Comparison of ENCODE assay signal across 21 mouse cellular contexts in the genomic region with DNA sequence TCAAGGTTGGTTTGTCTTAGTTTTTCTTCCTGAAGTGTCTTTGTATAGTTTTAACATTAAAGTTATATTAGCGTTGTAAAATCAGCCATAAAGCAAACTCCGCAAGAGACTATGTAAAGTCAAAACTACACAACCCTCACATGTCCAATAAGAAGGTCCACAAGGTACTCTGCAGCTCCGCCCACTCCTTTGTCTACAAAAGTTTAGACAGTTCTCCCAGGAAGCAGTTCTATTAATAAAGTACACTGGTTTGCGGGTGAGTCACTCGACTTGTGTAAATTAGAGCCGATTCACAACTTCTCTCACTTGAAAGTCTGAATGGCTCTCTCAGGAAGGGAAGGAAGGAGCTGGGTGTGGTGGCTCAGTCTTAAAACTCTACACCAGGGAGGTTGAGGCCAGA. TPM values are rescaled to one million over a fixed set of nuclear protein-coding genes. Genes with fewer than 3 reads are reported as not detected.
DNase-seq lines count a peak whose midpoint lies in the region; ATAC-seq and TF ChIP-seq lines count a peak whose summit lies in the region.
"Had no signal": no experiment of that assay in that cellular context is flagged by ENCODE, and none has a peak within 500 bp of the region (broad histone marks: within the 10 kb centered on the region; RNA-seq: fewer than 3 reads in every experiment).

No protein-coding gene starts in this region.

- no peak overlapping the region for H3K9ac ChIP-seq in midbrain, embryonic 11.5 days (ENCODE audit: low read length)
- H3K9ac ChIP-seq in midbrain, postnatal 0 days (replicated peaks; ENCODE audit: low read length, poor library complexity, severe bottlenecking) = no peak overlapping the region
- H3K9ac ChIP-seq in intestine, postnatal 0 days (ENCODE audit: low read depth, low read length) = no peak overlapping the region
- H3K9ac ChIP-seq: kidney, embryonic 15.5 days had no signal

- H3K4me2 ChIP-seq in midbrain, embryonic 11.5 days = no peak overlapping the region
- no peak overlapping the region for H3K4me2 ChIP-seq in midbrain, postnatal 0 days (ENCODE audit: low read depth, low read length, poor library complexity, severe bottlenecking)
- no peak overlapping the region; the same call in 1 of the 2 replicates for H3K4me2 ChIP-seq in intestine, postnatal 0 days (replicated peaks; ENCODE audit: low read depth)
- H3K4me2 ChIP-seq: kidney, embryonic 15.5 days had no signal

- no peaks in the 10 kb centered on the region for H3K9me3 ChIP-seq in midbrain, embryonic 11.5 days (ENCODE audit: control insufficient read depth, low read length)
- no peaks in the 10 kb centered on the region for H3K9me3 ChIP-seq in midbrain, postnatal 0 days (ENCODE audit: low read length)
- no peaks in the 10 kb centered on the region for H3K9me3 ChIP-seq in intestine, postnatal 0 days (ENCODE audit: control insufficient read depth)
- H3K9me3 ChIP-seq: kidney, embryonic 15.5 days; midbrain, embryonic 10.5 days had no signal

- H3K27me3 ChIP-seq in midbrain, embryonic 11.5 days (ENCODE audit: control insufficient read depth, insufficient read depth, low read length) = no peaks in the 10 kb centered on the region
- H3K27me3 ChIP-seq in midbrain, postnatal 0 days (ENCODE audit: insufficient read depth, low read length) = no peaks in the 10 kb centered on the region
- no peaks in the 10 kb centered on the region for H3K27me3 ChIP-seq in intestine, postnatal 0 days (replicated peaks; ENCODE audit: control insufficient read depth, insufficient read depth, low read length)
- H3K27me3 ChIP-seq: kidney, embryonic 15.5 days had no signal

- DNase-seq in midbrain, embryonic 11.5 days (ENCODE audit: low spot score, missing footprints) = peak; percentile 54
- no peak for DNase-seq in midbrain, postnatal 0 days (ENCODE audit: low spot score)
- peak; percentile 36 for DNase-seq in lung, postnatal 14 days
- DNase-seq in gastrocnemius, postnatal 4 days (ENCODE audit: low spot score in 2 of 2) = no peak
- DNase-seq: adrenal gland, postnatal 10 days; cerebellum, adult 9-11 months; gastrocnemius, adult 2 months; heart, adult 2 months; heart, postnatal 10 days; thymus, postnatal 14 days had no signal

- no peak for ATAC-seq in midbrain, embryonic 11.5 days (ENCODE audit: low FRiP score)
- no peak for ATAC-seq in midbrain, postnatal 0 days (ENCODE audit: low FRiP score)
- ATAC-seq in intestine, postnatal 0 days = peak; percentile 86
- ATAC-seq in cerebellum, adult (ENCODE audit: insufficient number of reproducible peaks, low FRiP score, low TSS enrichment) = no peak
- no peak for ATAC-seq in activated CD4-positive, CD25-positive, alpha-beta regulatory T cell, adult 4 months
- ATAC-seq: forebrain, embryonic 14.5 days; hindbrain, postnatal 0 days had no signal

- H3K4me3 ChIP-seq in midbrain, embryonic 11.5 days (ENCODE audit: low read depth, low read length) = no peak overlapping the region
- no peak overlapping the region for H3K4me3 ChIP-seq in midbrain, postnatal 0 days (ENCODE audit: low read depth, low read length)
- no peak overlapping the region for H3K4me3 ChIP-seq in intestine, postnatal 0 days (ENCODE audit: low read depth, low read length)
- H3K4me3 ChIP-seq: gastrocnemius, adult 2 months; heart, adult 2 months; kidney, embryonic 15.5 days; midbrain, embryonic 10.5 days; myocyte had no signal

- TF ChIP-seq CTCF in midbrain, postnatal 0 days (IDR thresholded peaks at IDR 0.05) = no peak
- TF ChIP-seq CTCF in intestine, postnatal 0 days (IDR thresholded peaks at IDR 0.05; ENCODE audit: low read depth) = no peak

- WGBS in midbrain, embryonic 11.5 days = 87% methylated on average over 6 of the region's 6 CpGs
- 75% methylated on average over 6 of the region's 6 CpGs for WGBS in midbrain, postnatal 0 days
- WGBS in intestine, postnatal 0 days = 32% methylated on average over 6 of the region's 6 CpGs

- no peak overlapping the region for H3K27ac ChIP-seq in midbrain, embryonic 11.5 days (ENCODE audit: low read depth, low read length)
- H3K27ac ChIP-seq in midbrain, postnatal 0 days (ENCODE audit: low read depth, low read length) = no peak overlapping the region
- H3K27ac ChIP-seq in intestine, postnatal 0 days (ENCODE audit: low read depth, low read length) = no peak overlapping the region
- H3K27ac ChIP-seq: gastrocnemius, adult 2 months; heart, adult 2 months; hindbrain, postnatal 0 days; kidney, embryonic 15.5 days; midbrain, embryonic 10.5 days had no signal

- H3K36me3 ChIP-seq in midbrain, embryonic 11.5 days (ENCODE audit: control insufficient read depth, insufficient read depth, low read length) = no peaks in the 10 kb centered on the region
- no peaks in the 10 kb centered on the region for H3K36me3 ChIP-seq in midbrain, postnatal 0 days (ENCODE audit: insufficient read depth, low read length)
- H3K36me3 ChIP-seq in intestine, postnatal 0 days (ENCODE audit: control insufficient read depth, insufficient read depth) = no peaks in the 10 kb centered on the region
- H3K36me3 ChIP-seq: kidney, embryonic 15.5 days; midbrain, embryonic 10.5 days had no signal

- H3K4me1 ChIP-seq in midbrain, embryonic 11.5 days (ENCODE audit: control insufficient read depth, insufficient read depth, low read length) = peaks cover 2% of the 10 kb centered on the region; the same call in 1 of the 2 replicates
- H3K4me1 ChIP-seq in midbrain, postnatal 0 days (ENCODE audit: insufficient read depth, low read length) = 0 out of 2 replicates have a peak, but pooled peaks cover 2% of the 10 kb centered on the region
- peaks cover 14% of the 10 kb centered on the region; the same call in 1 of the 2 replicates for H3K4me1 ChIP-seq in intestine, postnatal 0 days (replicated peaks; ENCODE audit: control insufficient read depth, insufficient read depth, low read length)

RNA-seq across cellular contexts. Expression of a gene that starts 10.2 kb away (rescaled TPM):
- polyA plus RNA-seq in midbrain, embryonic 11.5 days (2014; fragmentation: Nextera tagmentation; extraction: Ambion mirVana) = 0.19 and 0.29 TPM in 2 replicates
- total RNA-seq in midbrain, postnatal 0 days (2014; rRNA removed) = 0.05 TPM in 1 of 2 replicates, not detected in the other
- not detected in 2 replicates for polyA plus RNA-seq in midbrain, postnatal 0 days (2015; fragmentation: Nextera tagmentation; extraction: Ambion mirVana)
- 0.95 and 1.0 TPM in 2 replicates for polyA plus RNA-seq in intestine, postnatal 0 days (2015; fragmentation: Nextera tagmentation; extraction: Ambion mirVana)
- total RNA-seq in gastrocnemius, postnatal 4 days (2021) = under 1 TPM; 0.07 to 0.10 TPM
- polyA plus RNA-seq in activated CD4-positive, CD25-positive, alpha-beta regulatory T cell, adult 4 months (2017; shearing (Covaris generic)) = not detected
- total RNA-seq: hindbrain, postnatal 0 days; left cerebral cortex, postnatal 10 days had no signal
- polyA plus RNA-seq: forebrain, embryonic 14.5 days; hindbrain, postnatal 0 days had no signal

RNA-seq across cellular contexts. Expression of a gene that starts 51.4 kb away (rescaled TPM):
- not detected in 2 replicates for polyA plus RNA-seq in midbrain, embryonic 11.5 days (2014; fragmentation: Nextera tagmentation; extraction: Ambion mirVana)
- total RNA-seq in midbrain, postnatal 0 days (2014; rRNA removed) = 0.09 and 0.22 TPM in 2 replicates
- 0.07 TPM in 1 of 2 replicates, not detected in the other for polyA plus RNA-seq in midbrain, postnatal 0 days (2015; fragmentation: Nextera tagmentation; extraction: Ambion mirVana)
- polyA plus RNA-seq in intestine, postnatal 0 days (2015; fragmentation: Nextera tagmentation; extraction: Ambion mirVana) = not detected in 2 replicates
- under 1 TPM; 0.23 to 0.49 TPM for total RNA-seq in gastrocnemius, postnatal 4 days (2021)
- polyA plus RNA-seq in activated CD4-positive, CD25-positive, alpha-beta regulatory T cell, adult 4 months (2017; shearing (Covaris generic)) = under 1 TPM; 0.27 to 0.81 TPM
- total RNA-seq: ES-E14; hindbrain, postnatal 0 days; left cerebral cortex, postnatal 10 days had no signal
- polyA plus RNA-seq: forebrain, embryonic 14.5 days; hindbrain, postnatal 0 days; liver, embryonic 16.5 days; midbrain, embryonic 10.5 days had no signal

Comparison
In these comparisons a context has a peak if more than half of its experiments do, and no peak if none do; other contexts are left out.
1. DNase-seq: peak in midbrain, embryonic 11.5 days (single experiment) and lung, postnatal 14 days (single experiment); none in midbrain, postnatal 0 days (single experiment) and gastrocnemius, postnatal 4 days (0 of 2).